Mouse (Mus musculus) neural tube, embryonic 12.5 days (tissue): ENCODE data around the gene Mrps30. TPM values are rescaled to one million over a fixed set of nuclear protein-coding genes. Genes with fewer than 3 reads are reported as not detected.

Source experiments
- ATAC-seq: fragments of 200-750 bp; cut with Nextera tagmentation; 2 replicates; pipeline ENCODE4 v1.8.0; 2017; ENCODE audit warnings: low read depth, mild to moderate bottlenecking, moderate TSS enrichment, moderate library complexity; ENCODE audit not compliant: low FRiP score
- H3K27ac ChIP-seq: fragments of 300-500 bp; sonication (generic); 2 replicates; pipeline ENCODE4 v1.5.1; 2016
- H3K27me3 ChIP-seq: fragments of 300-500 bp; sonication (generic); replicated peaks from 2 replicates; pipeline ENCODE4 v1.6.1; 2016; ENCODE audit warnings: mild to moderate bottlenecking
- H3K36me3 ChIP-seq: fragments of 300-500 bp; sonication (generic); 2 replicates; pipeline ENCODE4 v1.6.1; 2016; ENCODE audit warnings: mild to moderate bottlenecking
- H3K4me1 ChIP-seq: fragments of 300-500 bp; sonication (generic); 2 replicates; pipeline ENCODE4 v1.6.1; 2016
- H3K4me2 ChIP-seq: fragments of 300-500 bp; sonication (generic); replicated peaks from 2 replicates; pipeline ENCODE4 v1.6.1; 2016; ENCODE audit warnings: mild to moderate bottlenecking
- H3K4me3 ChIP-seq: fragments of 300-500 bp; sonication (generic); 2 replicates; pipeline ENCODE4 v1.5.1; 2016
- H3K9ac ChIP-seq: fragments of 300-500 bp; sonication (generic); 2 replicates; pipeline ENCODE4 v1.6.1; 2016; ENCODE audit warnings: mild to moderate bottlenecking
- H3K9me3 ChIP-seq: fragments of 300-500 bp; sonication (generic); 2 replicates; pipeline ENCODE4 v1.6.1; 2016; ENCODE audit warnings: mild to moderate bottlenecking
- WGBS: fragments of 180-500 bp; shearing (Covaris S2); methylation state at CpG from one replicate; pipeline ENCODE4 v1.1.7; 2016; 5-methylcytosine and 5-hydroxymethylcytosine counted together
- polyA plus RNA-seq: library from polyadenylated mRNA; unstranded; fragments of >200 nt; fragmentation: Nextera tagmentation; extraction: Ambion mirVana; gene quantifications from 2 replicates; pipeline ENCODE4 v1.2.1, GENCODE M21; 2016

Mrps30 gene
- polyA plus RNA-seq, 1 experiment from 2014 or later: 33.4 TPM

DNA sequence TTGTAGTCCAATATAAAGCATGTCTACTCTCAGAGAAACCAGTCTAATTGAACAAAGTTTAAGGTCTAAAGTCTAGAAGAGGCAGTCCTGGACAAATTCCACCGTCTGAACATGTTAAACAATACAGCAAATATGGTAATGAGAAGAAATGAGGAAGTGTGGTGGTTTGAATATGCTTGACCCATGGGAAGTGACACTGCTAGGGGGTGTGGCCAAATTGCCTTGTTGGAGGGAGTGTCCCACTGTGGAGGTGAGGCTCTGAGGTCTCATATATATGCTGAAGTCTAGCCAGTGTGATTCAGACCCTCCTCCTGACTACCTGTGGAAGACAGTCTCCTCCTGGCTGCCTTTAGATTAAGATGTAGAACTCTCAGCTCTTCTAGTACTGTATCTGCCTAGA, 21.3 kb downstream of the Mrps30 start:
- H3K9ac ChIP-seq: no peak overlapping the region
- H3K9me3 ChIP-seq: no peaks in the 10 kb centered on the region
- H3K4me1 ChIP-seq: no peaks in the 10 kb centered on the region
- no peak overlapping the region for H3K4me3 ChIP-seq
- no peak overlapping the region for H3K27ac ChIP-seq
- H3K36me3 ChIP-seq: no peaks in the 10 kb centered on the region
- WGBS: 77% methylated on average over 1 of the region's 1 CpGs
- no peak overlapping the region for H3K4me2 ChIP-seq
- no peak for ATAC-seq
- H3K27me3 ChIP-seq: no peaks in the 10 kb centered on the region

DNA sequence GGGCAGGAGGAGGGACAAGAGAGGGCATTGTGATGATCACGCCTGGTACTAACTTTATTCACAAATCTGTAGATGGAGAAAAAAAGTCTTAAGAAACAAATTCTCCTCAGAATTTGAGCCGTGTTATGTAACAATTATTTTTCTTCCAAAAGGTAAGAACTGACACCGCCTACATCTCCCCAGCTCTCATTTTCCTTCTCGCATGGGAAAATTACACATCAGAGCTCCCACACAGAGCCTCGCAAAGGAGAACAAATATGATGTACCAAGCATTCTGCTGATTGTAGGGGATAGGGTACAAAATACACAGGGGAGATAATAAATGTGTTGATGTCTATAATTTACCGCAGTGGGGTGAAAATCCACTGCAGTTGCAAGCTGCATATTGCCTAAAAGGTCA, 23.7 kb downstream of the Mrps30 start:
- Histone ChIP-seq H3K4me2 (no peak overlapping the region), H3K9me3 (no peaks in the 10 kb centered on the region)
- 90% methylated on average over 6 of the region's 6 CpGs for WGBS

DNA sequence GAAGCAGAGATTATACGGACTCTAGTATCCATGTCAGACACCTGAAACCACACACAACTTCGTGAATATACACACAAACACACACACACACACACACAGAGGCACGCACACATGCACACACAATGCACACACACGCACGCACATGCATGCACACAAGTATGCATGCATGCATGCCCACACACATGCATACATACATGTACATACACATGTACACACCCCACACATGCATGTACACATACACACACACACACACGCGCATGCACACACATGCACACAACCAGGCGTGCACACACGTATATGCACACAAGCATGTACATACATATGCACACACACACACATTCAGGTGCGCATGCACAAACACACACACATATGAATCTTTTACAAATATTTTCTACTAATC, 36.2 kb downstream of the Mrps30 start:
- H3K9me3 ChIP-seq: no peaks in the 10 kb centered on the region
- no peak overlapping the region for H3K4me3 ChIP-seq
- no peak overlapping the region for H3K9ac ChIP-seq
- H3K4me1 ChIP-seq: no peaks in the 10 kb centered on the region
- no peaks in the 10 kb centered on the region for H3K27me3 ChIP-seq
- no peak overlapping the region for H3K27ac ChIP-seq
- ATAC-seq: peak; percentile 25; the same call in 1 of the 2 replicates
- H3K4me2 ChIP-seq: no peak overlapping the region
- no peaks in the 10 kb centered on the region for H3K36me3 ChIP-seq
- WGBS: 90% methylated on average over 10 of the region's 10 CpGs

More for the DNA sequence above, 23.7 kb downstream of the Mrps30 start:
- no peak overlapping the region for H3K4me3 ChIP-seq
- H3K9ac ChIP-seq: no peak overlapping the region
- no peak for ATAC-seq
- H3K36me3 ChIP-seq: no peaks in the 10 kb centered on the region
- no peaks in the 10 kb centered on the region for H3K4me1 ChIP-seq
- H3K27ac ChIP-seq: no peak overlapping the region
- no peaks in the 10 kb centered on the region for H3K27me3 ChIP-seq

DNA sequence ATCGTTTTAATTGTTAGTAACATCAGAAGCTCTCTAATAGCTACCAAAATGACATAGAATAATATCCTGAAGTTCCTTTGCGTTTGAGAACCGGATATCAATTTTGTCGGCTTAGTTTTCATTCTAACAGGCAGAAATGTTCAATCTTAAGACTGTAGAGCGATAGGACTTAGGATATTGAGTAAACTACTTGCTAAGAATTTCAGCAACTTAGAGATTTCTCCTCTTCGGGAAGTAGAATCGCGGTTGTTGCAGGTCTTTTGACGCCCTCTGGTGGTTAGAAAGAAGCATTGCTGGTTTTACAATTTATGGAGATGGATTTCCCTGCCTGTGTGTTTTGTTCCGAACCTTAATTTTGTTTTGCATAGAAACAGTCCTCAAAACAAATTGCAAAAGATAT, 36.8 kb downstream of the Mrps30 start:
- H3K4me3 ChIP-seq: no peak overlapping the region
- H3K27me3 ChIP-seq: no peaks in the 10 kb centered on the region
- H3K9me3 ChIP-seq: no peaks in the 10 kb centered on the region
- ATAC-seq: no peak
- 23% methylated on average over 10 of the region's 10 CpGs for WGBS
- H3K4me1 ChIP-seq: no peaks in the 10 kb centered on the region
- no peak overlapping the region for H3K27ac ChIP-seq
- no peak overlapping the region for H3K4me2 ChIP-seq
- H3K9ac ChIP-seq: no peak overlapping the region
- no peaks in the 10 kb centered on the region for H3K36me3 ChIP-seq

Other genes with a start within 250 kb of the Mrps30 start
- 1.5 and 2.1 TPM in 2 replicates for gene B430218F22Rik, start 622 bp downstream of the Mrps30 start, polyA plus RNA-seq